Mouse (Mus musculus): ENCODE data around the gene Syngr1.

DNA sequence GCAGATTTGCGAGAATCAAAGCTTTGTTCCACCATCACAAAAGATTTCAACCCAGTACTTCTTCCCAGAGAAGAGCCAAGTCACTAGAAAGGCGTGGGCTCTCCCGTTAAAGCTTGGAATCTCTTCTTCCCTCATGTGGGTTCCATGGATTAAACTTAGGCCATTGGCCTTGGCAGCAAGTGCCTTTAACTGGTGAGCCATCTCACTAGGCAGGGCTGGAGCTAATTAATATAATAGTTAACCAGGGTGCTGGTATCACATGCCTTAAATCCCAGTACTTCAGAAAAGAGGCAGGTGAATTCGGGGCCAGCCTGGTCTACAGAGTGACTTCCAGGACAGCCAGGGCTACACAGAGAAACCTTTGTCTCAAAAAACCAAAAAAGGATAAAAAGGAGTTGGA lies 33.5 kb downstream of the Syngr1 start:
- TF ChIP-seq GATA1 (IDR thresholded peaks at IDR 0.05; ENCODE audit: borderline replicate concordance, low read length): no peak
- TF ChIP-seq FLI1 (IDR thresholded peaks at IDR 0.05; ENCODE audit: low read length): no peak

Measured in megakaryocyte, embryonic 14.5 days (primary cell).